Mouse (Mus musculus) CH12.LX (cell line): ENCODE measurements at regions not wholly inside any gene's neighbourhood (a gene's known extent, or its start where the extent isn't known, plus 50 kb on each side); places are given as distances from the start of the nearest gene placed in this dataset.

Experiments
- DNase-seq: peaks from one replicate; pipeline ENCODE4 v3.0.0-alpha.2; 2013; ENCODE audit errors: extremely low read depth
- H3K27ac ChIP-seq: 2 replicates; pipeline ENCODE4 v1.5.1; 2012; ENCODE audit warnings: low read depth, mild to moderate bottlenecking, control low read depth, moderate library complexity; ENCODE audit not compliant: insufficient read depth
- H3K27me3 ChIP-seq: replicated peaks from 2 replicates; pipeline ENCODE3; 2012; ENCODE audit warnings: inconsistent platforms
- H3K36me3 ChIP-seq, 2 experiments: replicated peaks in 1 of 2; 2 replicates each; pipeline versions ENCODE3 to v1.6.1; 2012; ENCODE audit warnings: inconsistent platforms in 1 of 2, low read length in 1 of 2, mild to moderate bottlenecking in 1 of 2, mixed read lengths in 1 of 2, moderate library complexity in 1 of 2; ENCODE audit not compliant: control insufficient read depth in 1 of 2, insufficient read depth in 1 of 2
- H3K4me1 ChIP-seq, 2 experiments: 2 replicates each; pipeline ENCODE4 v1.6.1; 2012; ENCODE audit warnings: inconsistent platforms in 1 of 2, moderate library complexity in 1 of 2; ENCODE audit not compliant: insufficient read depth in 2 of 2, control insufficient read depth in 1 of 2
- H3K4me2 ChIP-seq: 2 replicates; pipeline ENCODE4 v1.6.1; 2012; ENCODE audit warnings: low read depth, mild to moderate bottlenecking, control low read depth; ENCODE audit not compliant: poor library complexity, insufficient read depth, severe bottlenecking
- H3K4me3 ChIP-seq, 3 experiments: fragments of 150-350 bp in 1 of 3; sonication (generic) in 1 of 3; replicated peaks in 1 of 3; 2 replicates each; pipeline versions ENCODE3 to v1.5.1; 2011 to 2012; ENCODE audit warnings: low read depth in 2 of 3, low read length in 2 of 3, mild to moderate bottlenecking in 2 of 3, moderate library complexity in 2 of 3, control low read depth in 1 of 3, improper control_type of control experiment in 1 of 3, inconsistent platforms in 1 of 3, mixed read lengths in 1 of 3; ENCODE audit not compliant: poor library complexity in 1 of 3
- H3K79me2 ChIP-seq: replicated peaks from 2 replicates; pipeline ENCODE4 v1.6.1; 2012; ENCODE audit warnings: mild to moderate bottlenecking, moderate library complexity; ENCODE audit not compliant: control insufficient read depth, poor library complexity, insufficient read depth, severe bottlenecking; ENCODE audit errors: extremely low read depth
- H3K9ac ChIP-seq: 2 replicates; pipeline ENCODE4 v1.6.1; 2012; ENCODE audit warnings: low read depth, mild to moderate bottlenecking, control low read depth, moderate library complexity; ENCODE audit not compliant: insufficient read depth
- H3K9me3 ChIP-seq: replicated peaks from 2 replicates; pipeline ENCODE3; 2012; ENCODE audit warnings: low read length, inconsistent platforms, mixed read lengths
- BHLHE40 ChIP-seq: IDR thresholded peaks from 2 replicates; pipeline ENCODE4 v1.6.1; 2011; ENCODE audit warnings: mild to moderate bottlenecking, low read depth, low read length, improper control_type of control experiment
- CHD1 ChIP-seq: IDR thresholded peaks from 2 replicates; pipeline ENCODE4 v1.6.1; 2012; ENCODE audit warnings: low read depth, low read length, improper control_type of control experiment, inconsistent platforms
- ELF1 ChIP-seq: IDR thresholded peaks from 2 replicates; pipeline ENCODE4 v1.6.1; 2014; ENCODE audit warnings: low read depth, mild to moderate bottlenecking, inconsistent platforms, low read length, improper control_type of control experiment
- ETS1 ChIP-seq: conservative IDR thresholded peaks from 2 replicates; pipeline ENCODE4 v1.6.1; 2012; ENCODE audit warnings: low read depth, mild to moderate bottlenecking, inconsistent platforms, low read length, improper control_type of control experiment, moderate library complexity
- GABPA ChIP-seq: IDR thresholded peaks from 2 replicates; pipeline ENCODE4 v1.6.1; 2012; ENCODE audit warnings: low read depth, low read length, improper control_type of control experiment, inconsistent platforms; ENCODE audit not compliant: insufficient replicate concordance
- MAFK ChIP-seq: IDR thresholded peaks from 2 replicates; pipeline ENCODE4 v1.6.1; 2011; ENCODE audit warnings: low read length, improper control_type of control experiment; ENCODE audit not compliant: insufficient replicate concordance
- MEF2A ChIP-seq: IDR thresholded peaks from 2 replicates; pipeline ENCODE4 v1.6.1; 2014; ENCODE audit warnings: low read depth, mild to moderate bottlenecking, inconsistent platforms, low read length, improper control_type of control experiment, borderline replicate concordance
- MYC ChIP-seq: IDR thresholded peaks from 2 replicates; pipeline ENCODE4 v1.6.1; 2011; ENCODE audit warnings: low read depth, mild to moderate bottlenecking, improper control_type of control experiment, low read length
- NELFE ChIP-seq: IDR thresholded peaks from 2 replicates; pipeline ENCODE4 v1.6.1; 2011; ENCODE audit warnings: low read depth, low read length, improper control_type of control experiment
- NRF1 ChIP-seq: IDR thresholded peaks from 2 replicates; pipeline ENCODE4 v1.6.1; 2014; ENCODE audit warnings: low read depth, mild to moderate bottlenecking, inconsistent platforms, low read length, improper control_type of control experiment, moderate library complexity
- POLR2A ChIP-seq: IDR thresholded peaks from 2 replicates; pipeline ENCODE4 v1.6.1; 2011; ENCODE audit warnings: low read depth, mild to moderate bottlenecking, improper control_type of control experiment, low read length
- POLR2AphosphoS2 ChIP-seq: IDR thresholded peaks from 2 replicates; pipeline ENCODE4 v1.6.1; 2011; ENCODE audit warnings: low read depth, low read length, improper control_type of control experiment
- RAD21 ChIP-seq: IDR thresholded peaks from 2 replicates; pipeline ENCODE4 v1.6.1; 2011; ENCODE audit warnings: low read depth, mild to moderate bottlenecking, low read length, improper control_type of control experiment, moderate library complexity
- RCOR1 ChIP-seq: conservative IDR thresholded peaks from 2 replicates; pipeline ENCODE4 v1.6.1; 2012; ENCODE audit warnings: low read depth, mild to moderate bottlenecking, inconsistent platforms, low read length, improper control_type of control experiment
- SMC3 ChIP-seq: IDR thresholded peaks from 2 replicates; pipeline ENCODE4 v1.6.1; 2011; ENCODE audit warnings: low read depth, low read length, improper control_type of control experiment
- TCF12 ChIP-seq: IDR thresholded peaks from 2 replicates; pipeline ENCODE4 v1.6.1; 2014; ENCODE audit warnings: low read depth, mild to moderate bottlenecking, inconsistent platforms, low read length, improper control_type of control experiment
- ZC3H11A ChIP-seq: IDR thresholded peaks from 2 replicates; pipeline ENCODE4 v1.6.1; 2012; ENCODE audit warnings: low read depth, mild to moderate bottlenecking, inconsistent platforms, low read length, improper control_type of control experiment
- dilution Hi-C: fragments of 300-500 bp; cut with MboI; formaldehyde crosslinking; loops from 2 replicates; pipeline ENCODE4 v1.14.3; 2020; ENCODE audit warnings: low sequenced_read_pairs; ENCODE audit not compliant: extremely low pct_unique_long_range_greater_than_20kb, extremely low pct_ligation_motif_present
- in situ Hi-C: fragments of 300-500 bp; cut with MboI; formaldehyde crosslinking; loops from 3 replicates; pipeline ENCODE4 v1.14.3; 2019; ENCODE audit warnings: low sequenced_read_pairs, low pct_ligation_motif_present, low pct_unique_long_range_greater_than_20kb, mixed read lengths

GRCm38 (mm10) chr14:100724962-100725361, 440.5 kb upstream of the Klf12 start:
- no peak overlapping the region for H3K4me2 ChIP-seq
- no peaks in the 10 kb centered on the region for H3K27me3 ChIP-seq
- H3K9ac ChIP-seq: no peak overlapping the region
- H3K36me3 ChIP-seq: no peaks in the 10 kb centered on the region
- no peak overlapping the region for H3K27ac ChIP-seq
- TF ChIP-seq SMC3 (no peak), BHLHE40 (no peak), RAD21 (no peak), POLR2AphosphoS2 (no peak), TCF12 (no peak), ETS1 (no peak), POLR2A (no peak), MEF2A (no peak), ZC3H11A (no peak), ELF1 (no peak)
- dilution Hi-C loops (no loop called here), in situ Hi-C loops (no loop called here)
- H3K4me1 ChIP-seq: no peaks in the 10 kb centered on the region
- no peaks in the 10 kb centered on the region for H3K79me2 ChIP-seq
- H3K9me3 ChIP-seq: no peaks in the 10 kb centered on the region
- no peak for DNase-seq
- no peak overlapping the region for H3K4me3 ChIP-seq

GRCm38 (mm10) chr14:100720667-100721066, 436.2 kb upstream of the Klf12 start:
- no peak for TF ChIP-seq NRF1
- no peak for TF ChIP-seq NELFE
- no peak for TF ChIP-seq GABPA
- TF ChIP-seq MYC: no peak
- TF ChIP-seq RAD21: no peak
- TF ChIP-seq SMC3: no peak
- TF ChIP-seq RCOR1: no peak
- TF ChIP-seq MAFK: no peak
- no peak for TF ChIP-seq CHD1
- dilution Hi-C loops (no loop called here), in situ Hi-C loops (no loop called here)
- DNase-seq: no peak
- Histone ChIP-seq H3K9me3 (peaks cover 1% of the 10 kb centered on the region), H3K4me2 (no peak overlapping the region), H3K36me3 (no peaks in the 10 kb centered on the region), H3K27me3 (no peaks in the 10 kb centered on the region), H3K4me3 (no peak overlapping the region), H3K27ac (no peak overlapping the region), H3K9ac (no peak overlapping the region), H3K79me2 (no peaks in the 10 kb centered on the region), H3K4me1 (no peaks in the 10 kb centered on the region)
